Mouse (Mus musculus) kidney, embryonic 16.5 days (tissue): ENCODE data around the gene Nrde2. TPM values are rescaled to one million over a fixed set of nuclear protein-coding genes. Genes with fewer than 3 reads are reported as not detected.

ENCODE experiments used
- ATAC-seq: fragments of 200-750 bp; cut with Nextera tagmentation; 2 replicates; pipeline ENCODE4 v1.8.0; 2017; ENCODE audit warnings: moderate TSS enrichment; ENCODE audit not compliant: low FRiP score, low TSS enrichment
- H3K27ac ChIP-seq: fragments of 300-500 bp; sonication (generic); 2 replicates; pipeline ENCODE4 v1.5.1; 2014; ENCODE audit warnings: low read length
- H3K27me3 ChIP-seq: fragments of 300-500 bp; sonication (generic); 2 replicates; pipeline ENCODE4 v1.6.1; 2014; ENCODE audit warnings: low read length, control low read depth, mixed read lengths; ENCODE audit not compliant: insufficient read depth
- H3K36me3 ChIP-seq: fragments of 300-500 bp; sonication (generic); 2 replicates; pipeline ENCODE4 v1.6.1; 2014; ENCODE audit warnings: low read length, control low read depth, mixed read lengths; ENCODE audit not compliant: insufficient read depth
- H3K4me1 ChIP-seq: fragments of 300-500 bp; sonication (generic); 2 replicates; pipeline ENCODE4 v1.6.1; 2014; ENCODE audit warnings: low read length, control low read depth, mixed read lengths; ENCODE audit not compliant: insufficient read depth
- H3K4me2 ChIP-seq: fragments of 300-500 bp; sonication (generic); replicated peaks from 2 replicates; pipeline ENCODE4 v1.6.1; 2014; ENCODE audit warnings: low read depth, low read length
- H3K4me3 ChIP-seq: fragments of 300-500 bp; sonication (generic); 2 replicates; pipeline ENCODE4 v1.5.1; 2014; ENCODE audit warnings: mild to moderate bottlenecking, low read length
- H3K9ac ChIP-seq: fragments of 300-500 bp; sonication (generic); replicated peaks from 2 replicates; pipeline ENCODE4 v1.6.1; 2014; ENCODE audit warnings: low read length
- H3K9me3 ChIP-seq: fragments of 300-500 bp; sonication (generic); 2 replicates; pipeline ENCODE4 v1.6.1; 2016; ENCODE audit warnings: low read length, control low read depth
- WGBS: fragments of 180-500 bp; shearing (Covaris S2); extraction: QIAGEN DNeasy Blood & Tissue Kit; methylation state at CpG from one replicate; pipeline ENCODE4 v1.1.7; 2014; 5-methylcytosine and 5-hydroxymethylcytosine counted together
- polyA plus RNA-seq: library from polyadenylated mRNA; unstranded; fragments of >200 nt; fragmentation: Nextera tagmentation; extraction: Ambion mirVana; gene quantifications from 2 replicates; pipeline ENCODE4 v1.2.1, GENCODE M21; 2015

Nrde2 gene
- polyA plus RNA-seq, 1 experiment from 2014 or later = 19.1 TPM

- Histone ChIP-seq H3K9ac (no peak overlapping the region), H3K4me3 (no peak overlapping the region), H3K27me3 (no peaks in the 10 kb centered on the region), H3K36me3 (peaks cover 5% of the 10 kb centered on the region; the same call in 1 of the 2 replicates), H3K4me1 (peaks cover 9% of the 10 kb centered on the region), H3K4me2 (no peak overlapping the region), H3K27ac (no peak overlapping the region), H3K9me3 (no peaks in the 10 kb centered on the region)
- ATAC-seq = no peak
- 43% methylated on average over 4 of the region's 4 CpGs for WGBS
These were observed 52.0 kb downstream of the Nrde2 start for GRCm38 (mm10) chr12:100107436-100107835.

DNA sequence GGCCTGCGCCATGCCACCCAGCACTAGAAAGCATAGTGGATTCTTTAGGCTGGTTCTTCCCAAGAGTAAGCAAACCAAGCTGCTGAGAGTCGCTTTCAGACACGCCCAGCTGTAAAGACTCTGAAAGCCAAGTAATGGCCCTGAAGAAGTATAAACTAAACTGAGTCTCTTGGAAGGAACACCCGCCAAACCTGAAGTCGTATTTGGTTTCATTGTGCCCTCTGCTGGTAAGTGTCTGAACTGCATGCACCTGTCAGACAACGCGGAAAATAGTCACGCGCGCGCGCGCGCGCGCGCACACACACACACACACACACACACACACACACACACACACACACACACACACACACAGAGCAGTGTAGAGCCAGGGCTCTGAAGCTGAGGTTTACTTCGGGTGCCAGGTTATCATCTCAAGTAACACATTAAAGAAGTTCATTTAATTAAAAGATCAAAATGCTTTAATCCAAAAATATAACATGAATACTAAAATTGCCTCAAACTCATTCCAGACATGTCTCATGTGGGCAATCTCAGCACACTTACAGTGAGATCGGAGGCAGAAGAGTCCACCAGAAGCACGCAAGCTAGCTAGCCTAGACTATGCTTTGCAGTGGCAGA is 53.1 kb downstream of the Nrde2 start:
- no peaks in the 10 kb centered on the region for H3K36me3 ChIP-seq
- no peaks in the 10 kb centered on the region for H3K27me3 ChIP-seq
- H3K9ac ChIP-seq = no peak overlapping the region
- H3K9me3 ChIP-seq = no peaks in the 10 kb centered on the region
- WGBS = 12% methylated on average over 20 of the region's 20 CpGs
- peaks cover 7% of the 10 kb centered on the region for H3K4me1 ChIP-seq
- H3K4me3 ChIP-seq = no peak overlapping the region
- no peak for ATAC-seq
- no peak overlapping the region; the same call in 1 of the 2 replicates for H3K4me2 ChIP-seq
- H3K27ac ChIP-seq = no peak overlapping the region

- H3K36me3 ChIP-seq = no peaks in the 10 kb centered on the region
- no peak for ATAC-seq
- no peak overlapping the region for H3K4me2 ChIP-seq
- no peak overlapping the region for H3K4me3 ChIP-seq
- H3K9me3 ChIP-seq = no peaks in the 10 kb centered on the region
- no peak overlapping the region for H3K27ac ChIP-seq
- H3K27me3 ChIP-seq = no peaks in the 10 kb centered on the region
- H3K4me1 ChIP-seq = no peaks in the 10 kb centered on the region
- H3K9ac ChIP-seq = no peak overlapping the region
- 91% methylated on average over 5 of the region's 5 CpGs for WGBS
These were observed 54.9 kb downstream of the Nrde2 start for GRCm38 (mm10) chr12:100104530-100104929.

DNA sequence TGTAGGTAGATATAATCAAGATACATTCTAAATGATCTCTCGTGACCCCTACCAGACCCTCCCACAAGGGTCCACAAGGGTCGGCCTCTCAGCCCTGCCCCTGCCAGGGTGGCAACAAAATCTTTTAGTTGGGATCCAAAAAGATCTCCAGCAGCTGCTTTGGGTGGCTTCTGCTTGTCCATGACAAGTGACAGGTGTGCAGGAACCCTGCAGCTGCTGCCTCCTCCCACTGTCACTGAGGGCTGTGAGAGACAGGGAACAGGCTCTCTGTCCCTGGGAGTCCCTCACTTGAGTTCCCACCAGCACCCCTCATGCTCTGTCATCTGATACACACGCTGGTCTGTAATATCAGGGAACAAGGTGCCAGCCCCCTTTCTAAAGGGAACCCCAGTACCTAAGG is 57.8 kb downstream of the Nrde2 start:
- H3K9me3 ChIP-seq = no peaks in the 10 kb centered on the region
- H3K4me3 ChIP-seq = no peak overlapping the region
- ATAC-seq = no peak

DNA sequence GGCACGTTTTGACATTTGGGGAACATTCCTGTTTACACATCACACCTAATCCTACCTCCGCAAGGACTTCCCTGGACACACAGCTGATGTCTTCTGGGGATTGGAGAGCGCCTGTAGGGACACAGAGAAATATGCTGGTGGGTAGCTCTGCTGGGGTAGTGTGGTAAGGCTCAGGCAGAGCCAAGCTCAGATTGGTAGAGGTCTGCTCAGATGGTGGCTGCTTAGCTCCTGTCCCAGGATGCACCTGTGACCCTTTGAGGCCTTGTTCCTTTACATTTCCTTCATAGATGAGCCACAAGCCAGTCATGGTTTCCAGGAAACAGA is 58.8 kb downstream of the Nrde2 start:
- no peak for ATAC-seq
- H3K4me3 ChIP-seq = no peak overlapping the region
- 67% methylated on average over 3 of the region's 3 CpGs for WGBS

More for the DNA sequence above, 57.8 kb downstream of the Nrde2 start:
- H3K9ac ChIP-seq = no peak overlapping the region
- H3K4me2 ChIP-seq = no peak overlapping the region
- 64% methylated on average over 3 of the region's 3 CpGs for WGBS
- H3K36me3 ChIP-seq = no peaks in the 10 kb centered on the region
- no peaks in the 10 kb centered on the region for H3K4me1 ChIP-seq
- no peak overlapping the region for H3K27ac ChIP-seq
- no peaks in the 10 kb centered on the region for H3K27me3 ChIP-seq

GRCm38 (mm10) chr12:100099971-100100706 is 59.3 kb downstream of the Nrde2 start:
- no peak overlapping the region for H3K4me2 ChIP-seq
- H3K36me3 ChIP-seq = no peaks in the 10 kb centered on the region
- no peak overlapping the region for H3K27ac ChIP-seq
- no peak overlapping the region for H3K4me3 ChIP-seq
- H3K27me3 ChIP-seq = no peaks in the 10 kb centered on the region
- H3K9ac ChIP-seq = no peak overlapping the region
- H3K4me1 ChIP-seq = no peaks in the 10 kb centered on the region
- 67% methylated on average over 3 of the region's 3 CpGs for WGBS
- peak; percentile 31; the same call in 1 of the 2 replicates for ATAC-seq
- H3K9me3 ChIP-seq = no peaks in the 10 kb centered on the region

More for the DNA sequence above, 58.8 kb downstream of the Nrde2 start:
- no peaks in the 10 kb centered on the region for H3K36me3 ChIP-seq
- H3K4me2 ChIP-seq = no peak overlapping the region
- H3K4me1 ChIP-seq = no peaks in the 10 kb centered on the region
- no peak overlapping the region for H3K27ac ChIP-seq
- no peaks in the 10 kb centered on the region for H3K9me3 ChIP-seq
- H3K9ac ChIP-seq = no peak overlapping the region
- no peaks in the 10 kb centered on the region for H3K27me3 ChIP-seq

DNA sequence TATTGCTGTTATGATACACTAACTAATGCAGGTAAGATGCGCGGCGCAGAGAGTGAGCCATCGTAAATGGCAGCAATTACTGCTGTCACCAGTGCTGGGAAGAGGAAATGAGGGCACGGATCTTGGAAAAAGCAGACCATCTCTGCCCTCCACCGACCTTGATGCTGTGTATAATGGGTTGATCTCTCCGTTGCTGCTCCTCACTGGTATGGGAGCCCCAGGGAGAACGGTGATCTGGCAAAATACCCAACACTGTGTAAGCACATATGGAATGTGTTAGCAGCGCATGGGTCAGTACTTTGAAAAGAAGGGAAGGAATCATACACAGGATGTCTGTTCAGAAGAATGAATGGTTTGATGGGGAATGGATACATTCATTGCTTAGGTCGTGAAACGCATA is 66.4 kb downstream of the Nrde2 start:
- Histone ChIP-seq H3K27ac (no peak overlapping the region), H3K4me2 (no peak overlapping the region), H3K4me1 (no peaks in the 10 kb centered on the region), H3K36me3 (no peaks in the 10 kb centered on the region), H3K9me3 (no peaks in the 10 kb centered on the region), H3K9ac (no peak overlapping the region), H3K4me3 (no peak overlapping the region), H3K27me3 (no peaks in the 10 kb centered on the region)
- 79% methylated on average over 11 of the region's 11 CpGs for WGBS
- no peak for ATAC-seq

DNA sequence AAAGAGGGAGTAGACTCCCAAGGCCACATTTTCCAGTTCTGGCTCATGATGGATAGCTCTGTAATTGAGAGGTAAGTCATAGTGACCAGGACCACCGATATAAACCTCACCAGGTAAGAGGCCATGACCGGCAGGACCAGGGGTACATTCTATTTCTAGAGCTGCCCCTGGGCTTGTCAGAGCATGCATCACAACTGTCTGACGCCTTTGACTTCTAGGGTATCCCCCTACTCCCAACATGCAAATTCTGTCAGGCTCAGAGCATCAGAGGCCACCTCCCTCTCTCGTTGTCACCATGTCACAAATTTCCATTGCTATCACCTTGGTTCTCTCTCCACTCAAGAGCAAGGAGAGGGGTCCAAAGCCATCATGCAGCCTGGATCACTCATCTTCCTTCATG is 68.7 kb downstream of the Nrde2 start:
- H3K36me3 ChIP-seq = no peaks in the 10 kb centered on the region
- no peaks in the 10 kb centered on the region for H3K27me3 ChIP-seq
- H3K4me1 ChIP-seq = no peaks in the 10 kb centered on the region
- no peaks in the 10 kb centered on the region for H3K9me3 ChIP-seq
- H3K4me3 ChIP-seq = no peak overlapping the region
- no peak overlapping the region for H3K4me2 ChIP-seq
- 85% methylated on average over 4 of the region's 4 CpGs for WGBS
- H3K27ac ChIP-seq = no peak overlapping the region
- no peak for ATAC-seq
- H3K9ac ChIP-seq = no peak overlapping the region

GRCm38 (mm10) chr12:100089265-100089664 is 70.2 kb downstream of the Nrde2 start:
- Histone ChIP-seq H3K27me3 (no peaks in the 10 kb centered on the region), H3K4me2 (no peak overlapping the region), H3K27ac (no peak overlapping the region), H3K36me3 (no peaks in the 10 kb centered on the region), H3K9ac (no peak overlapping the region), H3K9me3 (no peaks in the 10 kb centered on the region), H3K4me3 (no peak overlapping the region), H3K4me1 (peaks cover 8% of the 10 kb centered on the region)
- 85% methylated on average over 5 of the region's 5 CpGs for WGBS
- no peak for ATAC-seq

DNA sequence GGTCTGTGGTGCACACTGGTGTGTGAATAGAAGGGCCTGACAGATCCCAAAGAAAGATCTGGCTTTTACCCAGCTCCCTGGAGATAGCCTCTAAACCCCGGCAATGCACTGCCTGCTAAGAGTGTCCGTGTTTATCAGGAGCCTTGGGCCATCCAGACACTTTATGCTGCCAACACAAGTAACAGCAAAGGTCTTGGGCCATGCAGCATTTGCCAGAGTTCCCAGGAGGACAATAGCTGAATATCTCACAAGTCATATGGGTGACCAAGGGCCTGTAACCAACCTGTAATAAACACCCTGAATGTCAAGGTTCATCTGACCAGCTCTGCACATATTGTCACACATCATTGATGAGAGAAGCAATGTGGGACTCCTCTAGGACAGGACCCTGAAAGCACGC is 71.4 kb downstream of the Nrde2 start:
- no peaks in the 10 kb centered on the region for H3K27me3 ChIP-seq
- no peaks in the 10 kb centered on the region for H3K36me3 ChIP-seq
- H3K4me1 ChIP-seq = peaks cover 14% of the 10 kb centered on the region
- ATAC-seq = 0 out of 2 replicates have a peak, but pooled peaks have one; percentile 12
- no peak overlapping the region for H3K4me2 ChIP-seq
- no peak overlapping the region for H3K27ac ChIP-seq
- 70% methylated on average over 3 of the region's 3 CpGs for WGBS
- no peaks in the 10 kb centered on the region for H3K9me3 ChIP-seq
- no peak overlapping the region for H3K4me3 ChIP-seq
- H3K9ac ChIP-seq = no peak overlapping the region
